Mouse (Mus musculus): ENCODE measurements around the gene Cab39. TPM values are rescaled to one million over a fixed set of nuclear protein-coding genes. Genes with fewer than 3 reads are reported as not detected.

Cab39 gene
- 91.7 and 103 TPM in 2 replicates for polyA plus RNA-seq (2012; rRNA removed)

GRCm38 (mm10) chr1:85793208-85794105 is at the start of gene Cab39:
Gene Cab39, plus strand, starts transcription at chr1:85793441.

DNA sequence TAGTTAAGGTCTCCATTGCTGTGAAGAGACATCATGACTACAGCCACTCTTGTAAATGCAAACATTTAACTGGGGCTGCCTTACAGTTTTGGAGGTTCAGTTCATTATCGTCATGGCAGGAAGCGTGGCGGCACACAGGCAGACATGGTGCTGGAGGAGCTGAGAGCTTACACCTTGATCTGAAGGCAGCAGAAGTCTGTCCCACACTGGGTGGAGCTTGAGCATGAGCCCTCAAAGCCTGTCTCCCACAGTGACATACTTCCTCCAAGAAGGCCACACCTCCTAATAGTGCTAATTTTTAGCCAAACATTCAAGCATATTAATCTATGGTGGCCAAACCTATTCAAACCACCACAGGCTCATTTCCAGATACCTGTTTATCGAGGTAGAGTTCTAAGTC is 14.8 kb upstream of the Cab39 start, which contains the start of gene A630001G21Rik:
Gene A630001G21Rik, minus strand, starts transcription at position 208 of the 400 bp plus-strand sequence.

GRCm38 (mm10) chr1:85894231-85894747 is 101.0 kb downstream of the Cab39 start, which contains the start of gene Itm2c:
Gene Itm2c, plus strand, starts transcription at chr1:85894281.

Other genes starting within 250 kb of the Cab39 start
- not detected in 2 replicates for gene G530012D18Rik, start 217.8 kb upstream of the Cab39 start, polyA plus RNA-seq (2012; rRNA removed)
- 1.1 and 1.9 TPM in 2 replicates for gene Sp110, start 194.6 kb upstream of the Cab39 start, polyA plus RNA-seq (2012; rRNA removed)
- 0.71 and 1.3 TPM in 2 replicates for gene Sp140, start 193.1 kb upstream of the Cab39 start, polyA plus RNA-seq (2012; rRNA removed)
- 1.7 and 2.1 TPM in 2 replicates for gene Sp100, start 143.5 kb upstream of the Cab39 start, polyA plus RNA-seq (2012; rRNA removed)
- 1.0 and 2.4 TPM in 2 replicates for gene A630001G21Rik, start 14.8 kb upstream of the Cab39 start, polyA plus RNA-seq (2012; rRNA removed)
- 156 and 169 TPM in 2 replicates for gene Itm2c, start 100.8 kb downstream of the Cab39 start, polyA plus RNA-seq (2012; rRNA removed)
- 6.2 and 6.9 TPM in 2 replicates for gene 4933407L21Rik, start 135.0 kb downstream of the Cab39 start, polyA plus RNA-seq (2012; rRNA removed)
- 0.01 and 0.02 TPM in 2 replicates for gene Gpr55, start 167.6 kb downstream of the Cab39 start, polyA plus RNA-seq (2012; rRNA removed)
- 0.23 TPM in 1 of 2 replicates, not detected in the other for gene Spata3, start 223.4 kb downstream of the Cab39 start, polyA plus RNA-seq (2012; rRNA removed)